Mouse (Mus musculus) heart, embryonic 12.5 days (tissue): ENCODE measurements around the gene Aco2. TPM values are rescaled to one million over a fixed set of nuclear protein-coding genes. Genes with fewer than 3 reads are reported as not detected.

Experiments
- ATAC-seq: fragments of 200-750 bp; cut with Nextera tagmentation; 2 replicates; pipeline ENCODE4 v1.8.0; 2017; ENCODE audit warnings: moderate TSS enrichment, moderate library complexity; ENCODE audit not compliant: insufficient number of reproducible peaks, low FRiP score
- H3K27ac ChIP-seq: fragments of 300-500 bp; sonication (generic); 2 replicates; pipeline ENCODE4 v1.5.1; 2016; ENCODE audit warnings: mild to moderate bottlenecking, moderate library complexity; ENCODE audit not compliant: poor library complexity, severe bottlenecking
- H3K27me3 ChIP-seq: fragments of 300-500 bp; sonication (generic); replicated peaks from 2 replicates; pipeline ENCODE4 v1.6.1; 2016; ENCODE audit warnings: mild to moderate bottlenecking, moderate library complexity
- H3K36me3 ChIP-seq: fragments of 300-500 bp; sonication (generic); 2 replicates; pipeline ENCODE4 v1.6.1; 2016; ENCODE audit warnings: mild to moderate bottlenecking, moderate library complexity
- H3K4me1 ChIP-seq: fragments of 300-500 bp; sonication (generic); replicated peaks from 2 replicates; pipeline ENCODE4 v1.6.1; 2016; ENCODE audit warnings: mild to moderate bottlenecking
- H3K4me2 ChIP-seq: fragments of 300-500 bp; sonication (generic); 2 replicates; pipeline ENCODE4 v1.6.1; 2016; ENCODE audit warnings: mild to moderate bottlenecking, moderate library complexity
- H3K4me3 ChIP-seq: fragments of 300-500 bp; sonication (generic); 2 replicates; pipeline ENCODE4 v1.5.1; 2016; ENCODE audit warnings: mild to moderate bottlenecking
- H3K9ac ChIP-seq: fragments of 300-500 bp; sonication (generic); 2 replicates; pipeline ENCODE4 v1.6.1; 2016; ENCODE audit warnings: mild to moderate bottlenecking, moderate library complexity
- H3K9me3 ChIP-seq: fragments of 300-500 bp; sonication (generic); replicated peaks from 2 replicates; pipeline ENCODE4 v1.6.1; 2016; ENCODE audit warnings: mild to moderate bottlenecking, moderate library complexity
- WGBS: fragments of 180-500 bp; shearing (Covaris S2); methylation state at CpG from one replicate; pipeline ENCODE4 v1.1.7; 2016; 5-methylcytosine and 5-hydroxymethylcytosine counted together
- polyA plus RNA-seq: library from polyadenylated mRNA; unstranded; fragments of >200 nt; fragmentation: Nextera tagmentation; extraction: Ambion mirVana; gene quantifications from 2 replicates; pipeline ENCODE4 v1.2.1, GENCODE M21; 2016

Gene Aco2
- 497 and 519 TPM in 2 replicates for polyA plus RNA-seq

DNA sequence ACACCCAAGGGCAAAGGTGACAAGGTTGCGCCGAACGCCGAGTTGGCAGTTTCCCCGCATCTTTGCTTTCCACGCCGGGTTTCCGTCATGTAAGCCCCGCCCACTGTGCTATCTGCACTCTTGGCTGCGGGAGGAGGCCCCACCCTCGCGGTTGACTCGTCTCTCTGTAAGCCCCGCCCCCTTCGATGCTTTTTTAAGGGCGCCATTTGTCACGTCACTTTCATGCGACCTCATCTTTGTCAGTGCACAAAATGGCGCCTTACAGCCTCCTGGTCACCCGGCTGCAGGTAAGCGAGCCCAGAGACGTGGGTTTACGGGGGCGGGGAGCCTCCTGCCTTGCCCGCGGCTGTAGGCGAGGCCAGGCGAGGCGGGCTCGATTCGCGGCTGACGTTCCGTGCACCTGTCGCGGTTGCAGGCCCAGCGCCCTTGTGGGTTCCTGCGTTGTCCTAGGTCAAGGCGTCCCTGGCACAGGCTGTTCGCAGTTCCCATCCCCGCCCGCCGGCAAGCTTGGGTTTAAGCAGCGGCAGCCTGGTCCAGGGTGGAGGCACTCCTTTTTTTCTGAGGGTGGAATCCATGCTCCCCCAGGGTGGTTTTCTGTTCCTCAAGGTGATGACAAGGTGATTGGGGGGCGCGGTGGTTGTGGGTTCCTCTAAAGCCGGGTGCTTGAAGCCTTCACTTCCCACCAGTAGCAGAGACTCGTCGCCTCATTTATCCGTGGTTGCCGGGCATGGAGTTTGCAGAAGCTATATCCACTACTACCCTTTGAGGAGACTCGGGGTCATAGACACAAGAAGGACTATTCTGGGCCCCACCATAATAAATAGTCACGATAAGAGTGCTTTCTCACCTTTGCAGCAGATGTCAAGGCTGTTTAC lies at the start of gene Aco2:
Gene Aco2, plus strand, starts transcription at position 48 of the 875 bp plus-strand sequence.
- Histone ChIP-seq H3K27me3 (no peaks in the 10 kb centered on the region), H3K4me1 (peaks cover 13% of the 10 kb centered on the region), H3K9me3 (no peaks in the 10 kb centered on the region), H3K4me2 (peak within 1 kb of the TSS; percentile 95), H3K9ac (peak within 1 kb of the TSS; percentile 90), H3K4me3 (peak within 1 kb of the TSS; percentile 88), H3K36me3 (peaks cover 34% of the 10 kb centered on the region), H3K27ac (peak within 1 kb of the TSS; percentile 94)
- peak; percentile 92 for ATAC-seq
- under 1% methylated on average over 53 of the region's 53 CpGs for WGBS

DNA sequence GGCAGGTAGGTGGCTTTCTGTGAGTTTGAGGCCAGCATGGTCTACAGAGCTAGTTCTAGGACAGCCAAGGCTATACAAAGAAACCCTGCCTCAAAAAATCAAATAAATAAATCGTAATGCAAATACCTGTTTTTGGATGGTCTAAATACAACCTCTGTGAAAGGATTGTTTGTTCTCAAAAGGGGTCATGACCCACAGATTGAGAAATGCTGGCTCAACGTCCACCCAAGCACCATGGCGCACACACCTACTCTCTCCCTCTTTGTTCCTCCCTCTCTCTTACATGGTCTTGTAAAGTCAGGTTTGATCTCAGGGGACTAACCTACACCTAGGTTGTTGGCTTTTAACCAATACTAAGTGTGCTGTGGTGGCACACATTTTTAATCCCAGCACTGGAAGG lies 49.5 kb upstream of the Aco2 start:
- ATAC-seq = no peak
- Histone ChIP-seq H3K27ac (no peak overlapping the region), H3K4me1 (no peaks in the 10 kb centered on the region), H3K27me3 (no peaks in the 10 kb centered on the region), H3K4me3 (no peak overlapping the region), H3K36me3 (peaks cover 83% of the 10 kb centered on the region), H3K4me2 (no peak overlapping the region), H3K9me3 (no peaks in the 10 kb centered on the region), H3K9ac (no peak overlapping the region)
- WGBS = 79% methylated on average over 3 of the region's 3 CpGs

DNA sequence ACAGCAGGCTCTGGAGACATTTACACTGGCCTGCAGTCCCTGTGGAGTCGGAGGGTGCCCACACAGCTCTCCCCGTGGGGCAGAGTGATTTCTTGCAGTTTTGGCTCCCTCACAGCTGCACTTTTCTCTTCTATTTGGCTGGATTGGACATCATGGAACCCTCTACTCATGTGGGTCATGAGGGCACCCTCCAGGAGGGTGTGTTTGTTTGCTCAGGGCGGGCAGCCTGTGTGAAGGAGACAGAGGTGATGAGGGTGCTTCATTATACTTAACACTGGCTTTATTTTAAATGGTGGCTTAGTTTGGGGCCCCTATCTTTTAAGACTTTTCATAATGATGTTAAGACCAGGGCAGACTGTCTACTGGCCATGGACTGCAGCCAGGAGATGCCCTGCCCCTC lies 47.3 kb upstream of the Aco2 start:
- Histone ChIP-seq H3K36me3 (peaks cover 68% of the 10 kb centered on the region), H3K9me3 (no peaks in the 10 kb centered on the region), H3K4me2 (no peak overlapping the region), H3K4me1 (peaks cover 2% of the 10 kb centered on the region; the same call in 1 of the 2 replicates), H3K27ac (no peak overlapping the region), H3K27me3 (no peaks in the 10 kb centered on the region), H3K4me3 (no peak overlapping the region), H3K9ac (no peak overlapping the region)
- no peak for ATAC-seq
- WGBS = 88% methylated on average over 3 of the region's 3 CpGs

DNA sequence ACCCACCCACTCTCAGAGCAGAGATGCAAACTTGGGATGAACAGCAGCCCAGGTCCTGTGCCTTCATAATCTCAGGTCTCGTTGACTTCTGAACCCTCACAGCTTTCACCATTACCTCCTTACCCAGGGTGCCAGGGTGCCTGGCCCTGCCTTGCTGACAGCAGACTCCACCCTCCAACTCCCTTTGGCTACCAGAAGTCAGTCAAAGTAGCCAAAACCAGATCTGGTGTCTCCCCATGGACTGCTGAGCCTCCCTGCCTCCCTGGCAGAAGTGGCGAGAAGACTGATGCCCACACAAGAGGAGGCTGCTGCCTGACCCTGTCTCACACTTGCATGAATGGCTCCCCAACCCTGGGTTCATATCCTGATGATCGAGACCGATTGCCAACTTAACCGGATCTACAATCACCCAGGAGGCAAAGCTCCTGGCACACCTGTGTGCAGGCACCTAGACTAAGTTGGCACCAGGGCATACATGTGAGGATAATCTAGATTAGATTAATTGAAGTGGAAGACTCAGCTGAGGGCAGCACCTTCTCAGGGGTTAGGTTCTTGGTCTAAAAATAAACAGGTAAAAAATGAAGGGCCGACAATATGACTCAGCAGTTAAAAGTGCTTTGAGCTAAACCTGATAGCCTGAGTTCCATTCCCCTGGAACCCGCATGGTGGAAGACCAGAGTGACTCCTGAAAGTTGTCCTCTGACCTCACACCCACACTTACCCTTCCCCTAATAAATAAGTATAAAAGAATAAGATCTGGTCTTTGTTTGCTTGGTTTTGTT lies 43.5 kb upstream of the Aco2 start:
- no peak for ATAC-seq
- Histone ChIP-seq H3K36me3 (peaks cover 35% of the 10 kb centered on the region), H3K27me3 (no peaks in the 10 kb centered on the region), H3K4me1 (peaks cover 6% of the 10 kb centered on the region; the same call in 1 of the 2 replicates), H3K4me2 (no peak overlapping the region), H3K4me3 (no peak overlapping the region), H3K9me3 (no peaks in the 10 kb centered on the region), H3K9ac (no peak overlapping the region), H3K27ac (no peak overlapping the region)
- WGBS = 70% methylated on average over 7 of the region's 7 CpGs

DNA sequence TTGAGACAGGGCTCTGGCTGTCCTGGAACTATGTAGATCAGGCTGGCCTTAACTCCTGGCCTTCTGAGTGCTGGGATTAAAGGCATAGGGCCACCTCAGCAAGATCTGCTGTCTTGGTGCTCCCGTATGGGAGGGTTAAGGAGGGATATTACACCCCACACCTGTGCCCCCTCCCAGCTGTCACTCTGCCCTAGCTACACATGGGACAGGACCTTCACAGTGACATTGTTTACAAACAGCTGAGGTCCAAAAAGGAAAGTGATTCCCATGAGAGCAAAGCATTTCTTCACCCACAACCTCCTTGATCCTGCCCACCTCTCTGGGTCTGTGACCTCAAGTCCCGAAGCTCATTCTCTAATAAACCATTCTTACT lies 42.9 kb upstream of the Aco2 start:
- H3K36me3 ChIP-seq = peaks cover 29% of the 10 kb centered on the region
- H3K4me2 ChIP-seq = no peak overlapping the region
- no peak overlapping the region for H3K9ac ChIP-seq
- H3K27me3 ChIP-seq = no peaks in the 10 kb centered on the region
- H3K4me1 ChIP-seq = peaks cover 11% of the 10 kb centered on the region
- no peak overlapping the region for H3K27ac ChIP-seq
- no peak for ATAC-seq
- H3K4me3 ChIP-seq = no peak overlapping the region
- no peaks in the 10 kb centered on the region for H3K9me3 ChIP-seq
- WGBS = 63% methylated on average over 2 of the region's 2 CpGs

DNA sequence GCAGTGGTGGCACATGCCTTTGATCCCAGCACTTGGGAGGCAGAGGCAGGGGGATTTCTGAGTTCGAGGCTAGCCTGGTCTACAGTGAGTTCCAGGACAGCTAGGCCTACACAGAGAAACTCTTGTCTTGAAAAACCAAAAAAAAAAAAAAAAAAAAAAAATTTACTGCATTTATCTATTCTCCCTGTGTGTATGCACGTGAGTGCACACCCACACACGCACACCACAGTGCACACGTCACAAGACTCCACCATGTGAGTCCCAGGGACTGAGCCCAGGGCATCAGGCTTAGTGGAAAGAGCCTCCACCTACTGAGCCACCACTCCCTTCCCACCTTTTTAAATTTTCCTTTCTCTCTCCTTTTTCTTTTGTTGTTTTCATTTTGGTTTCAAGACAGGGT lies 41.6 kb upstream of the Aco2 start:
- H3K9ac ChIP-seq = no peak overlapping the region
- no peak overlapping the region for H3K27ac ChIP-seq
- 83% methylated on average over 4 of the region's 4 CpGs for WGBS
- peaks cover 16% of the 10 kb centered on the region for H3K36me3 ChIP-seq
- H3K4me1 ChIP-seq = peaks cover 17% of the 10 kb centered on the region
- no peak overlapping the region for H3K4me2 ChIP-seq
- H3K4me3 ChIP-seq = no peak overlapping the region
- no peaks in the 10 kb centered on the region for H3K9me3 ChIP-seq
- H3K27me3 ChIP-seq = no peaks in the 10 kb centered on the region
- no peak for ATAC-seq

DNA sequence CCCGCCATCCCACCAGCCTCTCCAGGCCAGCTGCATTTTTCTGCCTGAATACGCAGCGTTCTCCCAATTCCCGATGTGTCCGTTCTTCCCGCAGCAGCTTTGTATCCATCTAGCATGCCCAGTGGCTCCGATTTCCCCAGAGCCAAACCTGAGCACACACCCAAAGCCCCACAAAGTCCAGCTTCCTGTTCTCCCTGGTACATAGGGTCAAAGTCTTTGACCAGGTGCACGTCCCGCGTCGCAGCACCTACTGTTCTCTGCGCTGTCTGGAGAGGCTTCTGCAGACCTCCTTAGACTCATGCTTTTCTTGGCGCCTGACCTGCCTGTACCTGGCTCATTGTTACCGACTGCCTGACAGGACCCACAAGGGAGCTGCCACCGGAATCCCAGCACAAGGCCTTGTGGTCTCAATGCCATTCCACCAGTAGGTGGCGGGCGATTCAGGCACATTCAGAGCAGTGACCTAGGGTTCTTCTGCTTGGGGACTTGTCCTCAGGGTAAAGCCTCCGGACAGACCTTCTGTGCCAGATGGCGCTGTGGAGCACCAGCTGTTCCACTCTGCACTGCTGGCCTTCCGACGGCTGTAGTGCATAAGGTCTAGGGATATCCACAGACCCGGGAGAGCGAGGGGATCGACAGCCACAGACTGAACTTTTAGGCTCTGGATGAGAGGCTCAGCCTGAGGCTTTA lies 40.8 kb upstream of the Aco2 start:
- Histone ChIP-seq H3K27me3 (no peaks in the 10 kb centered on the region), H3K9ac (no peak overlapping the region), H3K4me1 (peaks cover 24% of the 10 kb centered on the region), H3K27ac (no peak overlapping the region), H3K36me3 (peaks cover 9% of the 10 kb centered on the region; the same call in 1 of the 2 replicates), H3K4me3 (no peak overlapping the region), H3K9me3 (no peaks in the 10 kb centered on the region), H3K4me2 (peak overlapping the region; percentile 27)
- ATAC-seq = peak; percentile 85
- 14% methylated on average over 24 of the region's 24 CpGs for WGBS

DNA sequence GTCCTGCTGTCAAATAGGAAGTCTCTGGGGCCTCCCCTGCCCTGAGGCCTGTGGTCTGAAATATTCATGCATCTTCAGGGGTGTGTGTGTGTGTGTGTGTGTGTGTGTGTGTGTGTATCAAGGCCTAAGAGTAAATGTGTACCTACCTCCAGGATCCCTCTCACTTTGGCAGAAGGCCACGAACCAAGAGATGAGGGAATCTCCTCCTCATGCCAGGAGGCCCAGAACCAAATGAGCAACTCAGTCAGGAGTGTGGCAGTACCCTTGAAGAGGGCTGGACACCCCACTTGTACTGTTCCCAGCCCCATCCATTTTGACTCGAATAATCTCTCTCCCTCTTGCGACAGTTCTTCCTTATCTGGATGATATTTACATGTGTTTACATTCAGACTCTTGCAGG lies 39.9 kb upstream of the Aco2 start:
- WGBS = 81% methylated on average over 3 of the region's 3 CpGs
- H3K27ac ChIP-seq = no peak overlapping the region
- H3K4me3 ChIP-seq = no peak overlapping the region
- no peaks in the 10 kb centered on the region for H3K9me3 ChIP-seq
- no peak overlapping the region for H3K9ac ChIP-seq
- no peaks in the 10 kb centered on the region for H3K27me3 ChIP-seq
- ATAC-seq = no peak
- H3K4me2 ChIP-seq = no peak overlapping the region
- H3K4me1 ChIP-seq = peaks cover 32% of the 10 kb centered on the region
- H3K36me3 ChIP-seq = peaks cover 7% of the 10 kb centered on the region; the same call in 1 of the 2 replicates

DNA sequence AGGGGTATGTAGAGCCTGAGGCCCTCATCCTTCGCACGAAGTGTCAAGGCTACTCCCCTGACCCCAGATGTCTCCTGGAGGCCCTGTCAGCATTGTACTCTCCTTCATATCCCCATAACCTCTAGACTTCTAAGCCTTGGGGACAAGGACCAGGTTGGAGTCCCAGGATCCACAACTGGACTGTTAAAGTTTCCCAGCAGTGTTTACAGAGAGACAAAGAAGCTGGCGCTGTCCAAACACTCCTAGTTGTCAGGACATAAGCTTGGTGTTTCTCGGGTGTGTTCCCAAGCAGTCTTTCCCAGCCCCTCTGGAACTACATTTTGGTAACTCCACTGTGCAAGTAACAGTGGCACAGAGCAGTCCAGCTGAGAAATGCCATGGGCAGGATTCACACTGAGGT lies 38.6 kb upstream of the Aco2 start:
- Histone ChIP-seq H3K9ac (no peak overlapping the region), H3K27ac (no peak overlapping the region), H3K4me3 (no peak overlapping the region), H3K27me3 (no peaks in the 10 kb centered on the region), H3K9me3 (no peaks in the 10 kb centered on the region), H3K4me1 (peaks cover 31% of the 10 kb centered on the region), H3K36me3 (0 out of 2 replicates have a peak, but pooled peaks cover under 1% of the 10 kb centered on the region), H3K4me2 (no peak overlapping the region)
- no peak for ATAC-seq
- WGBS = 80% methylated on average over 4 of the region's 4 CpGs

DNA sequence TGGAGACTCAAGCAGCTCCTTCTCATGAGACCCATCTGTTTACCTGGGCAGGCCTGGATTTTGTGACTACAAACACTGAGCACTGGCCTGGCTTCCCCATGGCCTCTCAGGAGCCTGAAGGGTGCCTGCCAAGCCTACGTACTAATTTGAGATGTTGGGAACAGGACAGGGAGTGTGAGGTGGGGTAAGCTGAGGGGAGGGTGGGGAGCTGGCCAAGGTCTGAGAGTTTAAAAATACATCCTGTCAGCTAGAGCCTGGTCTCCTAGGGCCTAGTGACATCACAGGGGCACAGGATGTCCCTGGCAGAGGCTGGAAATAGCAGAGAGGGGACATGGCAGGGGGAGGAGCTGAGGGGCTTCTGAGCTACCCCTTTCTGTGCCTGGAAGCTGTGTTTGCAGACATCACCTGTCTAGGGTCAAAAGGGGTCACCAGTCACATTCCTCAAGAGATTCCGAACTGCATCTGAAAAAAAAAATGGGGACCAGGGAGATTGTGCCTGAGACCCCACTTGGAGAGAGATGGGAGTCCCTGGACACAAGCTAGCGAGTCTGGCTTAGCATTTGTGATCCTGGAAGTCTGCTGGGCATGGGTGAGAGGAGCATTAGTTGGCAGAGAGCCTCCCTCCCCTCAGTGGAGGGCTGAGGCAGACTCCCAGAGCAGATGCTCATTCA lies 37.8 kb upstream of the Aco2 start:
- no peaks in the 10 kb centered on the region for H3K36me3 ChIP-seq
- no peaks in the 10 kb centered on the region for H3K27me3 ChIP-seq
- no peak overlapping the region for H3K4me2 ChIP-seq
- H3K9me3 ChIP-seq = no peaks in the 10 kb centered on the region
- H3K4me1 ChIP-seq = peaks cover 38% of the 10 kb centered on the region
- no peak overlapping the region for H3K4me3 ChIP-seq
- 42% methylated on average over 3 of the region's 3 CpGs for WGBS
- no peak for ATAC-seq
- H3K27ac ChIP-seq = no peak overlapping the region
- H3K9ac ChIP-seq = 0 out of 2 replicates have a peak overlapping the region, but pooled peaks have one; percentile 3
